Mouse (Mus musculus): ENCODE measurements around the gene Cypt1.

Gene Cypt1

DNA sequence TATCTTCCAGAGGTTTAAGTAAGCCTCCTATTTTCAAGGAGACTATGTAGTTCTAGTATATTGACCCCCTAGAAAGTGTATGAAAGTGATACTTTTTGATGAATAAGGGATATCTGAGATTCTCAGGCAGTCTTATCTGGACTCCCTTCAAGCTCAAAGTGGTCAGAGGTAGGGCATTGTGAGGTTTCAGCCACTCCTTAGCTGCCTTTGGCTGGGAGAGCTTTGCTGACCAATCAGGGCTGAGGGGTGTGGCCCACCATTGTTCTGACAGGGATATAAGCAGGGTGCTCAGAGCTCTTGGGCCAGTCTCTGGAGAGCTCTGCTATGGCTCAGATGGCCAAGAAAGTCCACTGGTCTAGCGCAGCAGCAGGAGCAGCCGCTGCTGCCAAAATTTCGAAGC lies at the start of gene Cypt1:
Gene Cypt1, plus strand, starts transcription at position 301 of the 400 bp plus-strand sequence.
- ATAC-seq (ENCODE audit: insufficient number of reproducible peaks, low FRiP score, low TSS enrichment), result no peak

DNA sequence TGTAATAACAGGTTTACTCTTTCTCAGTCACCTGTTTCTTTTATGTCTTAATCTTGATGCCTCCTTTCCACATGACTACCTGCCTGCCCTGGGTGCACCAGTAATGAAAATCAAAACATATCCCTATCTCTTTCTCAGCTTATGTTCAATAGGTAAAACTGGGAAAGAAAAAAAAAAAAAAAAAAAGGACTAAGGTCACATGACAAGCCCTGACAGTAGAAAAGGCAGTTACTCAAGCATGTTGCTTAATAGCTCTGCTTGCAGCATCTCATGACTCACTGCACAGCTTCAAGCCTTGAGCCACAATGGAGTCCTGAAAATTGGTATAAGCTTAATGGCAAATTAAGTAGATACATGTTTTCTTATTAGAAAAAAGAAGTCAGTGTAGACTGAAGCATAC lies 24.1 kb downstream of the Cypt1 start:
- ATAC-seq (ENCODE audit: insufficient number of reproducible peaks, low FRiP score, low TSS enrichment), result no peak

- no peak for ATAC-seq (ENCODE audit: insufficient number of reproducible peaks, low FRiP score, low TSS enrichment)
These were observed 34.4 kb downstream of the Cypt1 start for GRCm38 (mm10) chrX:16557061-16557460.

GRCm38 (mm10) chrX:16558501-16558900 lies 35.8 kb downstream of the Cypt1 start:
- no peak for ATAC-seq (ENCODE audit: insufficient number of reproducible peaks, low FRiP score, low TSS enrichment)

Data from cerebellum, adult (tissue).